Mouse (Mus musculus) liver, embryonic 14.5 days (tissue): ENCODE results near the gene Hipk2. TPM values are rescaled to one million over a fixed set of nuclear protein-coding genes. Genes with fewer than 3 reads are reported as not detected.
A peak's percentile ranks its signal among the peaks of the same experiment; 100 is the strongest.

ENCODE experiments used
- ATAC-seq: fragments of 200-750 bp; cut with Nextera tagmentation; 2 replicates; pipeline ENCODE4 v1.8.0; 2017; ENCODE audit warnings: moderate number of reproducible peaks, mild to moderate bottlenecking, moderate library complexity; ENCODE audit not compliant: insufficient read depth
- DNase-seq, 3 experiments: peaks; one replicate each; pipeline ENCODE4 v3.0.0-alpha.2; 2012 to 2013; ENCODE audit warnings: low read depth in 3 of 3, low spot score in 3 of 3
- H3K27ac ChIP-seq: fragments of 300-500 bp; sonication (generic); 2 replicates; pipeline ENCODE4 v1.5.1; 2014; ENCODE audit warnings: moderate library complexity, mild to moderate bottlenecking, control low read depth, inconsistent platforms
- H3K27me3 ChIP-seq: fragments of 300-500 bp; sonication (generic); 2 replicates; pipeline ENCODE4 v1.6.1; 2014; ENCODE audit warnings: mild to moderate bottlenecking, low read length, moderate library complexity; ENCODE audit not compliant: control insufficient read depth, insufficient read depth
- H3K36me3 ChIP-seq: fragments of 300-500 bp; sonication (generic); replicated peaks from 2 replicates; pipeline ENCODE4 v1.6.1; 2014; ENCODE audit warnings: low read depth; ENCODE audit not compliant: control insufficient read depth, insufficient read depth
- H3K4me1 ChIP-seq, 2 experiments: fragments of 200-500 bp in 1 of 2; fragments of 300-500 bp in 1 of 2; sonication (generic) in 1 of 2; replicated peaks; 2 replicates each; pipeline ENCODE4 v1.6.1; 2012 to 2014; ENCODE audit warnings: antibody characterized with exemption in 1 of 2, inconsistent platforms in 1 of 2, low read length in 1 of 2; ENCODE audit not compliant: control insufficient read depth in 2 of 2, insufficient read depth in 2 of 2
- H3K4me2 ChIP-seq: fragments of 300-500 bp; sonication (generic); 2 replicates; pipeline ENCODE4 v1.6.1; 2014; ENCODE audit warnings: low read depth, mild to moderate bottlenecking, control low read depth, moderate library complexity
- H3K4me3 ChIP-seq, 2 experiments: fragments of 200-500 bp in 1 of 2; fragments of 300-500 bp in 1 of 2; sonication (generic) in 1 of 2; 2 replicates each; pipeline ENCODE4 v1.5.1; 2012 to 2014; ENCODE audit warnings: low read depth in 2 of 2, low read length in 2 of 2, mild to moderate bottlenecking in 2 of 2, control low read depth in 1 of 2, inconsistent platforms in 1 of 2, moderate library complexity in 1 of 2; ENCODE audit not compliant: insufficient read depth in 1 of 2
- H3K9ac ChIP-seq: fragments of 300-500 bp; sonication (generic); replicated peaks from 2 replicates; pipeline ENCODE4 v1.6.1; 2014; ENCODE audit warnings: mild to moderate bottlenecking, control low read depth, moderate library complexity
- H3K9me3 ChIP-seq: fragments of 300-500 bp; sonication (generic); 2 replicates; pipeline ENCODE4 v1.6.1; 2016; ENCODE audit warnings: low read length, mixed read lengths; ENCODE audit not compliant: control insufficient read depth
- CTCF ChIP-seq: IDR thresholded peaks from 2 replicates; pipeline ENCODE4 v1.5.1; 2016; ENCODE audit warnings: antibody characterized with exemption, low read depth, control low read depth
- EP300 ChIP-seq: IDR thresholded peaks from 2 replicates; pipeline ENCODE4 v1.6.1; 2016; ENCODE audit warnings: antibody characterized with exemption, low read depth
- WGBS: fragments of 180-500 bp; shearing (Covaris S2); extraction: QIAGEN DNeasy Blood & Tissue Kit; methylation state at CpG from one replicate; pipeline ENCODE4 v1.1.7; 2014; ENCODE audit not compliant: insufficient replicate concordance; 5-methylcytosine and 5-hydroxymethylcytosine counted together
- polyA plus RNA-seq, 2 experiments: library from polyadenylated mRNA; depleted of rRNA in 1 of 2; stranded (reverse) in 1 of 2; unstranded in 1 of 2; fragments of >200 nt; fragmentation: Nextera tagmentation in 1 of 2; extraction: Ambion mirVana in 1 of 2; gene quantifications; 2 replicates each; pipeline versions ENCODE4 v1.2.1 to v1.2.3; 2012 to 2014

Hipk2 gene
- polyA plus RNA-seq, 2 experiments = 10.7 to 13.0 TPM

GRCm38 (mm10) chr6:38922517-38922916, 46.6 kb upstream of the Hipk2 start:
- peak overlapping the region; percentile 69 for H3K4me2 ChIP-seq
- no peaks in the 10 kb centered on the region for H3K9me3 ChIP-seq
- no peaks in the 10 kb centered on the region for H3K27me3 ChIP-seq
- WGBS = 43% methylated on average over 2 of the region's 2 CpGs
- peaks cover 83 to 92% of the 10 kb centered on the region in 2 experiments for H3K4me1 ChIP-seq
- no peaks in the 10 kb centered on the region for H3K36me3 ChIP-seq
- H3K4me3 ChIP-seq = no peak overlapping the region
- TF ChIP-seq CTCF (no peak), EP300 (no peak)
- ATAC-seq = no peak
- H3K27ac ChIP-seq = peak overlapping the region; percentile 99
- H3K9ac ChIP-seq = peak overlapping the region; percentile 65
- DNase-seq = no peak

- Histone ChIP-seq H3K4me1 (peaks cover 91 to 97% of the 10 kb centered on the region in 2 experiments), H3K4me2 (peak overlapping the region; percentile 69), H3K27ac (peak overlapping the region; percentile 99), H3K9me3 (no peaks in the 10 kb centered on the region), H3K4me3 (peak overlapping the region in 1 of 2 experiments; percentile 17; a peak in 2 of 4 replicates), H3K27me3 (no peaks in the 10 kb centered on the region), H3K9ac (peak overlapping the region; percentile 65), H3K36me3 (no peaks in the 10 kb centered on the region)
- 20% methylated on average over 8 of the region's 8 CpGs for WGBS
- ATAC-seq (peak; percentile 41; the same call in 1 of the 2 replicates), DNase-seq (peak in 1 of 3 experiments; percentile 69)
- no peak for TF ChIP-seq CTCF
- peak; percentile 52 for TF ChIP-seq EP300
Measured at GRCm38 (mm10) chr6:38921810-38922116, 45.8 kb upstream of the Hipk2 start.

- Histone ChIP-seq H3K9ac (peak overlapping the region; percentile 65), H3K36me3 (no peaks in the 10 kb centered on the region), H3K4me3 (peak overlapping the region; percentile 17 to 34), H3K9me3 (no peaks in the 10 kb centered on the region), H3K27me3 (no peaks in the 10 kb centered on the region), H3K4me2 (peak overlapping the region; percentile 69), H3K4me1 (peaks cover 96 to 97% of the 10 kb centered on the region in 2 experiments), H3K27ac (peak overlapping the region; percentile 99)
- peak; percentile 95 for TF ChIP-seq EP300
- TF ChIP-seq CTCF = no peak
- 27% methylated on average over 17 of the region's 17 CpGs for WGBS
- ATAC-seq (peak; percentile 62), DNase-seq (peak; percentile 80 to 86 (median 84))
Measured at GRCm38 (mm10) chr6:38921095-38921809, 45.3 kb upstream of the Hipk2 start.

GRCm38 (mm10) chr6:38920141-38920540, 44.2 kb upstream of the Hipk2 start:
- peak overlapping the region; percentile 69 for H3K4me2 ChIP-seq
- TF ChIP-seq EP300 = no peak
- TF ChIP-seq CTCF = no peak
- peak overlapping the region; percentile 65 for H3K9ac ChIP-seq
- DNase-seq (no peak), ATAC-seq (no peak)
- 76% methylated on average over 6 of the region's 6 CpGs for WGBS
- H3K9me3 ChIP-seq = no peaks in the 10 kb centered on the region
- no peaks in the 10 kb centered on the region for H3K27me3 ChIP-seq
- peaks cover 98 to 100% of the 10 kb centered on the region in 2 experiments for H3K4me1 ChIP-seq
- H3K4me3 ChIP-seq = peak overlapping the region in 1 of 2 experiments; percentile 1; a peak in 1 of 4 replicates
- H3K27ac ChIP-seq = peak overlapping the region; percentile 99
- no peaks in the 10 kb centered on the region for H3K36me3 ChIP-seq

GRCm38 (mm10) chr6:38919135-38919740, 43.3 kb upstream of the Hipk2 start:
- Histone ChIP-seq H3K4me2 (peak overlapping the region; percentile 69), H3K4me1 (peaks cover 97 to 100% of the 10 kb centered on the region in 2 experiments), H3K27me3 (no peaks in the 10 kb centered on the region), H3K4me3 (no peak overlapping the region), H3K27ac (peak overlapping the region; percentile 99), H3K36me3 (no peaks in the 10 kb centered on the region), H3K9ac (peak overlapping the region; percentile 65), H3K9me3 (no peaks in the 10 kb centered on the region)
- DNase-seq (no peak), ATAC-seq (no peak)
- TF ChIP-seq EP300 = no peak
- 68% methylated on average over 14 of the region's 14 CpGs for WGBS
